Mouse (Mus musculus) kidney, adult 18-20 months (tissue): ENCODE data around the gene Rhbdf2.

Source experiments
- DNase-seq: peaks from one replicate; pipeline ENCODE4 v3.0.0; 2021

Gene Rhbdf2

DNA sequence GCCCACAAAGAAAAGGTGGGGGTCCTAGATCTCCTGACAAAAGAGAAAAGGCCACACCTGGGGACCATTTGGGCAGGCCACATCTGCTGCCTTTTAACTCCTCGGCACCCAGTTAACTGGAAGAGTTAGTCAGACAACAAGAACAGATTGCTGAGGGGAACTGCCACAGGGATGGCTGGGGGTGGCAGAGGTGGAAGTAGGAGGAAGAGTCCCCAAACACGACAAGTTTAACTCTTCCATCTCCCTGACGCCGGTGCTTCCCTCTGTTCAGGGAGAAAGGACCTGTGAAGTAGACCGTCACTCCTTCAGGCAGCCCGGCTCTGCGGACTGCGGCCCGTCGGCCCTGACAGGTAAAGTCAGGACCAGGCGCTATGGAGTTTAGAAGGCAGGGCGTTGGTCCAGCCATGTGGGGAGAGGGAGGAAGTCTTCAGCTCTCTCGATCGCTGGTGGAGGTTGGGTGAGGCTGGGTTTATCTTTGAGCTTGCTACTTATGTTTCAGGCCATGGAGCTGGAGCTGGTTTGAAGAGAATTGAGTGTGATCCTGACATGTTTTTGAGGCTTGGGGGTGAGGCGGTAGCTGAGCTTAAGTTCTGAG is 32.3 kb upstream of the Rhbdf2 start:
- DNase-seq = no peak

GRCm38 (mm10) chr11:116658238-116658637 is 31.4 kb upstream of the Rhbdf2 start:
- no peak for DNase-seq

GRCm38 (mm10) chr11:116657311-116658223 is 30.7 kb upstream of the Rhbdf2 start:
- peak; percentile 87 for DNase-seq

DNA sequence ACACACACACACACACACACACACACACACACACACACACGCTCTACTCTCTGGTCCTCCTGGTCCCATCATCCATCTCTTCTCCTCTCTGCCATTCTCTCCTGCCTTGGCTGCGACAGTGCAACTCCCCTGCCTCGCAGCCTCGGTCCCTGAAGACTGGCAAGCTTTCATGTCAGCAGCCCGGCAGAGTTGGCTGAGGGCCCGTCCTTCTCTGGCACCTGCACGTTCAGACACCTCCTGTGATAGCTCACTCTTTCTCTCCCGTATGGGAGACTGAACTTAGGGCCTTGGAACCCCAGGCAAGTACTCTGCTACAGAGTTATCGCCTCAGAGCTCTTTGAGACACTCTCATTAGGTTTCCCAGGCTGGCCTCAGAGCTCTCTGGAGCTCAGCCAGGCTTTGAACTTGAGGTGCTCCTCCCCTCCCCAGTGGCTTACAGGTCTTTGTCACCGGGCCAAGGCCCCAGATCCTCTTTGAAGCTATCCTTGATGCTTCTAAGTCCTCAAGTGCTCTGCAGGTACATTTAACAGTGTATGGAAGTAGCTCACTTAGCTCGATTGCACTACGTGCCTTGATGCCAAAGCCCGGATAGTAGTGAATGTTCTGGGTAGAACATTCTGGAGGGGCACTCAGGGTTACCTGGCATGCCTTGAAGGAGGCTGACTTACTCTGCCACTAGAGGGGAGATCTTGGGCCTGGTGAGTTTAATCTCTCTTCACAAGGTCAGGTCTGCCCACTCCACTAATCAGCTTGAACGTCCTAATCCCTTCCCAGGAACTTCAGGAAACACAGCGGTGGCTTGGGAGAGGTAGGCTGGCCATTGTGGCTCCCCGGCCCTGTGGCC is 29.8 kb upstream of the Rhbdf2 start:
- DNase-seq = no peak

DNA sequence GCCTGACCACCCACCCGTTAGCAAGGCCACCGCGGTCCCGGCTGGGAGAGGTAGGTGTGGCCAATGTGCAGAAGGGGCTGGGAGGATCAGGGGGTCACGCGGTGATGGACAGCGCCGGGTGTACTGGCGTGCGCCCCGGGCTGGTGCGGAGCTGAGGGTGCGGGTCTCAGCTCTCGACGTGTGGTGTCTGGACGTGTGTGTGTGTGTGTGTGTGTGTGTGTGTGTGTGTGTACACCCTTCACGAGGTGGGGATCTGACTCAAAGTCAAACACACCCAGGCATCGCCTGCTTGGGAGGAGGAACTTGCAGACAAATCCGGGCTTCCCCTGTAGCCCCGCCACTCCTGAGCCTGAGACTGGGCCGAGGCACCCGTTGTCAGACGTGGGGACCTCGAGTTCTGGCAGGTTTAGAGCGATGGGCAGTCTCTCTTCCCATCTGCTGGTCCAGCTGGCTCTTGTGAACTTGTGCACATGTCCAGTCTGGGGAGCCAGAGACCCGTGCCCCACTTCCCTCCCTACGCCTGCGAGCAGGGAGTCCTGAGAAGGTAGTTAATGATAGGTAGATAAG is 27.5 kb upstream of the Rhbdf2 start, which contains the start of gene Cygb:
Gene Cygb, minus strand, starts transcription at position 59 of the 567 bp plus-strand sequence.
- no peak for DNase-seq

DNA sequence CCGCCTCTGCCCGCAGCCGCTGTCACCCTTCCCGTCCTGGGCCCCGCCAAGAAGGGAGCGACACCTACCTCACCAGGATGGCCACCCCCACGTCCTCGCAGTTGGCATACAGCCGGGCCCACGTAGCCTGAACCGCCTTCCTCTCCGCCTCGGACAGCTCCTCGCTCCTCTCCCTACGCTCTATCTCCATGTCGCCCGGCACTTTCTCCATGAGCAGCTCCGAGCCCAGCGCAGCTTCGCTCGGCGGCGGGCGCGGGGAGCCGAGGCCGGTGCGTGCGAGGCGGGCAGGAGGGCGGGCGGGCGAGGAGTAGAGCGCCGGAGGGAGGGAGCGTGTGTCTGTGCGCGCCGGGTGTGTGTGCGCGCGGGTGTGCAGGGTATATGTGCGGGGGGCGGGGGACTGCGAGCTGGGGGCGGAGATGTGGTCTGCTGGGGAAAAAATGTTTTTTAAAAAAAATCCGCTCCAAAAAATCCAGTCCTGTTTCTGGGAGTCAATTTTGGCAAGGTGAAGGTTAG is 26.9 kb upstream of the Rhbdf2 start:
- no peak for DNase-seq

DNA sequence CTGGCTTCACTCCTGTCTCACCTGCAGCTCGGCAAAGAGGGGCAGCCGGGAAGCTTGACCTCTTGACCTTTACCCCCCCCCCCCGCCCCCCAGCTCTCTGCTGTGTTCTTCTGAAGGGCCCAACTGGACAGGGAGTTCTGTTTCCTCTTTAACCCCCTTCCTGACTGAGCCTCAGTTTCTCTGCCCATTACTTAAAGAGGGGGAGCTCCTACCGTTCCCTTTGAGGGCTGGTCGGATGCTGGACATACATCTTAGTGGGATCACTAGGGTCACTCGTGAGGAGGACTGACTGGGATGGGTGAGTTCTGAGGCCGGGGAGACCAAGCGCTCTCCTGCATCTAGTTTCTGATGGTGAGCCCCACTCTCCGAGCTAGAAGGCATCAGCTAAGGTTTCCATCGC is 26.4 kb upstream of the Rhbdf2 start, which contains the start of gene Prcd:
Gene Prcd, plus strand, starts transcription at position 301 of the 400 bp plus-strand sequence.
- no peak for DNase-seq

GRCm38 (mm10) chr11:116652330-116653098 is 25.7 kb upstream of the Rhbdf2 start:
- DNase-seq = no peak

GRCm38 (mm10) chr11:116651339-116651738 is 24.5 kb upstream of the Rhbdf2 start:
- DNase-seq = no peak

DNA sequence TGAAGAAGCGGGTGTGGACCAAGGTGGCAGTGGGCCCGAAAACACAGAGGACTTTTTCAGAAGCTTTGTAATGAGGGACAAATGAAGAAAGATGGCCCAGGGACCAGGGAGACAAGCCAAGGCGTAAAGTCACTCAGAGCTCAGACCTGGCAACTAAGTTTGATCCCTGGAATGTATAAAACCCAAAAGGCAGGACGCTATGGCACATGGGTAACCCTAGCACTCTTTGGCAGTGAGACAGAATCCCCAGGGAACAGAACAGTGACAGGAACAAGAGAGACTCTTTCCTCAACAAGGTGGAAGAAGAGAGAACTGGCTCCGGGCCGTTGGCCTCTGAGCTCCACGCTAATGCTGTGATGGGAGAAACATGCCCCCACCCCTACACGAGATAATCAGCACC is 24.0 kb upstream of the Rhbdf2 start:
- no peak for DNase-seq

DNA sequence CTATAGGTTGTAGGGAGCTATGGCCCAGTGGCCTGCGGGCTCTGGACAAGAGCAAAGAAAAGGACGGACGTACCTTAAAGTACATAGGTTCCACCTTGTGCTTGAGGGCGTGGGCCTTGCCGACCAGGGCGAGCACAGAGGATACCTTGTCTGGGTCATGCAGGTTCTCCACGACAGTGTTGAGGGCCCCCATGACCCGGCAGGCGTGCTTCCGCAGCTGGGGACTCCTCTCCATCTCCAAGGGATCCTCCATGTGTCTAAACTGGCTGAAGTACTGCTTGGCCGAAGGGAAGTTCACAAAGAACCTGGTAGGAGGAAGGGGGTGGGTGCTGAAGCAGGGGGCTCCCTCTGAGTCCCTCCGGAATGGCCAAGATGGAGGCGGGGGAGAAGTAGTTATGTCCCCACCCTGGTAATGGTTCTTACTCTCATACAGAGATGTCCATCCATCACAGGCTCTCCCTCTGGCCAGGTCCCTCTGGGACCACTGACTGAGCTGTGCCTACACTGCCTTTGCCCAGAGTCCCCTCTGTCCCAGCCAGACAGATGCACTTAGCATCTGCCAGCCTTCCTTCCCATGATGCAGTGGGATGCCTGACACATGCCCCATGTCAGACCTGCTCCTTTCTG is 23.0 kb upstream of the Rhbdf2 start:
- DNase-seq = no peak

- DNase-seq = no peak
Measured at GRCm38 (mm10) chr11:116648976-116649375, 22.2 kb upstream of the Rhbdf2 start.

- DNase-seq = no peak
Measured at GRCm38 (mm10) chr11:116648213-116648921, 21.5 kb upstream of the Rhbdf2 start.

GRCm38 (mm10) chr11:116647340-116647991 is 20.6 kb upstream of the Rhbdf2 start:
- DNase-seq = no peak

DNA sequence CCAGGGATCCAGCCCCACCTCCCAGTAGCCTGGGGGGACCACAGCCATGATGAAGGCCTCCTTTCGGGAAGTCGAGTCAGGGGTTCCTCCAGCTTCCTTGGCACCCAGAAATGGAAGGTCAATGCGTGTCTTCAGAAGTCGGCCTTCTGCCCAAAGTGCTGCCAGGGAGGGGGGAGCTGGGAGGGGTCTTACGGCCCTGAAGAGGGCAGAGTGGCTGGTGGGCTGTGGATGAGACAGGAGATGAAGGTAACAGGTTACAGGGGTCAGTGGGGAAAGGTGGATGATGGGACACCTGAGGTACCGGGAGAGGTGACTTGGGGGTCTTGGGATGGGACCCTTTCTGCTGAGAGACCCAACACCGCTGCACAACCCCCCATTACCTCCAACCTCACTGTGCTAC is 20.0 kb upstream of the Rhbdf2 start:
- no peak for DNase-seq

GRCm38 (mm10) chr11:116646136-116646535 is 19.3 kb upstream of the Rhbdf2 start:
- DNase-seq = no peak

GRCm38 (mm10) chr11:116645446-116646110 is 18.8 kb upstream of the Rhbdf2 start:
- DNase-seq = no peak

DNA sequence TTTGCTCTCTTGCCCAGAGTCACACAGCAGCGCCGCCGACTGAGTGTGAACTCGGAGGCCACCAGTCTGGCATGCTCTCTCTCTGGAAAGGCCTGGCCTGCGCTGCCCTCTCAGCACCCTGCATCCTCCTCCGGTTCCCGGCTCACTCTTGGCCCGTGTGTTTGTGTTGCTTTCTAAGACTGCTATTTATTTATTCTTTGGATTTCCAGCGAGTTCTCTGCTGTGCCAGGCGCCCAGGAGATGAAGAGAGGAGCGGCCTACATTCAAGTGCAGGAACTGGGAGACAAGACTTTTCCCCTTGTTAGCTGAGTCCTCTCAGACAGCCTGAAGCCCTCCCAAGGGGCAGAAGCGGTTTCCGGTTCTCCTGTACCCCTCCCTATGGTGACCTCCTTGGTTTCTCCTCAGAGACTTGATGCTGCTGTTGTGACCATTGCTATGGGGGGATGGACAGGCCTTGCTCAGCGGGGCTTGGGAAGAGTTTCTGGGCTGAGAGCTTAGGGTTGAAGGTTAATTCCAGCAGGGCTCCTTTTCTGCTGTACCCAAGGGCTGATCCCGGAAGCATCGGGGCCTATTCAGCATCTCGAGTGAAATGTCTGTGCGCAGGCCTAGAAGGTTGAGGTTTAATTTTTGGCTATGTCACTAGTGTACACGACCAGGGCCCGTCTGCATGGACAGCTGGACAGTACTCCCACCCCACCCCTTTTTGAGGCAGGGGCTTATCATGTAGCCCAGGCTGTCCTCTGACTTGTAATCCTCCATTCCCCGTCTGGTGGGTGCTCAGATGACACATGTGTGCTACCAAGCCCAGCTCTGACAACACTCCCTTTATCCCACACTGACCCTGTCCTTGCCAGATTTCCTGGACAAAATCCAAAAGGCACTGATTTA is 17.6 kb upstream of the Rhbdf2 start:
- no peak for DNase-seq
